Mouse (Mus musculus): Measurements from ENCODE around the gene 4931428L18Rik.

GRCm38 (mm10) chr1:31043208-31043607 is 179.3 kb downstream of the 4931428L18Rik start:
- TF ChIP-seq CTCF (IDR thresholded peaks at IDR 0.05; ENCODE audit: control insufficient read depth, insufficient read depth, insufficient read length), result no peak
- TF ChIP-seq FOSL1 (IDR thresholded peaks at IDR 0.05; ENCODE audit: insufficient read depth, low read length, poor library complexity, severe bottlenecking), result no peak

Measured in C2C12 (cell line).